Mouse (Mus musculus) neural tube, embryonic 11.5 days (tissue): ENCODE data around the gene Phkg2. TPM values are rescaled to one million over a fixed set of nuclear protein-coding genes. Genes with fewer than 3 reads are reported as not detected.
A peak's percentile ranks its signal among the peaks of the same experiment; 100 is the strongest.

Source experiments
- ATAC-seq: fragments of 200-750 bp; cut with Nextera tagmentation; 2 replicates; pipeline ENCODE4 v1.8.0; 2017; ENCODE audit warnings: moderate number of reproducible peaks, mild to moderate bottlenecking, moderate TSS enrichment, moderate library complexity; ENCODE audit not compliant: insufficient read depth, low FRiP score, low TSS enrichment
- DNase-seq: peaks from one replicate; pipeline ENCODE4 v3.0.0-alpha.2; 2015; ENCODE audit warnings: low spot score
- H3K27ac ChIP-seq: fragments of 300-500 bp; sonication (generic); 2 replicates; pipeline ENCODE4 v1.5.1; 2014; ENCODE audit warnings: low read depth, mild to moderate bottlenecking, low read length
- H3K27me3 ChIP-seq: fragments of 300-500 bp; sonication (generic); 2 replicates; pipeline ENCODE4 v1.6.1; 2014; ENCODE audit warnings: mild to moderate bottlenecking, low read length, mixed read lengths; ENCODE audit not compliant: control insufficient read depth, insufficient read depth
- H3K36me3 ChIP-seq: fragments of 300-500 bp; sonication (generic); 2 replicates; pipeline ENCODE4 v1.6.1; 2014; ENCODE audit warnings: mild to moderate bottlenecking, low read length, moderate library complexity, mixed read lengths; ENCODE audit not compliant: control insufficient read depth, insufficient read depth
- H3K4me1 ChIP-seq: fragments of 300-500 bp; sonication (generic); 2 replicates; pipeline ENCODE4 v1.6.1; 2014; ENCODE audit warnings: low read length, mixed read lengths; ENCODE audit not compliant: control insufficient read depth, insufficient read depth
- H3K4me2 ChIP-seq: fragments of 300-500 bp; sonication (generic); 2 replicates; pipeline ENCODE4 v1.6.1; 2014; ENCODE audit warnings: low read depth, mild to moderate bottlenecking, moderate library complexity
- H3K4me3 ChIP-seq: fragments of 300-500 bp; sonication (generic); 2 replicates; pipeline ENCODE4 v1.5.1; 2014; ENCODE audit warnings: low read depth, low read length
- H3K9ac ChIP-seq: fragments of 300-500 bp; sonication (generic); 2 replicates; pipeline ENCODE4 v1.6.1; 2014; ENCODE audit warnings: mild to moderate bottlenecking, low read length
- H3K9me3 ChIP-seq: fragments of 300-500 bp; sonication (generic); 2 replicates; pipeline ENCODE4 v1.6.1; 2016; ENCODE audit warnings: low read length; ENCODE audit not compliant: control insufficient read depth
- WGBS: fragments of 180-500 bp; shearing (Covaris S2); extraction: QIAGEN DNeasy Blood & Tissue Kit; methylation state at CpG from one replicate; pipeline ENCODE4 v1.1.7; 2014; 5-methylcytosine and 5-hydroxymethylcytosine counted together
- polyA plus RNA-seq: library from polyadenylated mRNA; unstranded; fragments of >200 nt; fragmentation: Nextera tagmentation; extraction: Ambion mirVana; gene quantifications from 2 replicates; pipeline ENCODE4 v1.2.1, GENCODE M21; 2014

Gene Phkg2
- polyA plus RNA-seq, 1 experiment from 2014 or later = 55.1 TPM

GRCm38 (mm10) chr7:127574115-127574514, 975 bp downstream of the Phkg2 start:
- no peaks in the 10 kb centered on the region for H3K27me3 ChIP-seq
- no peaks in the 10 kb centered on the region for H3K9me3 ChIP-seq
- no peak overlapping the region for H3K27ac ChIP-seq
- 31% methylated on average over 7 of the region's 7 CpGs for WGBS
- H3K36me3 ChIP-seq = peaks cover 9% of the 10 kb centered on the region
- DNase-seq (no peak), ATAC-seq (no peak)
- H3K9ac ChIP-seq = peak overlapping the region; percentile 76
- peaks cover 8% of the 10 kb centered on the region; the same call in 1 of the 2 replicates for H3K4me1 ChIP-seq
- peak overlapping the region; percentile 97 for H3K4me2 ChIP-seq
- peak overlapping the region; percentile 86 for H3K4me3 ChIP-seq

GRCm38 (mm10) chr7:127583260-127583659, 10.1 kb downstream of the Phkg2 start:
- ATAC-seq (no peak), DNase-seq (no peak)
- Histone ChIP-seq H3K36me3 (peaks cover 22% of the 10 kb centered on the region), H3K27me3 (no peaks in the 10 kb centered on the region), H3K9me3 (no peaks in the 10 kb centered on the region), H3K4me1 (peaks cover 6% of the 10 kb centered on the region), H3K27ac (no peak overlapping the region), H3K4me2 (no peak overlapping the region), H3K9ac (no peak overlapping the region), H3K4me3 (no peak overlapping the region)
- WGBS = 94% methylated on average over 6 of the region's 6 CpGs

- Histone ChIP-seq H3K27ac (no peak overlapping the region), H3K9ac (no peak overlapping the region), H3K4me3 (no peak overlapping the region), H3K4me1 (peaks cover 12% of the 10 kb centered on the region), H3K36me3 (peaks cover 17% of the 10 kb centered on the region), H3K27me3 (no peaks in the 10 kb centered on the region), H3K9me3 (no peaks in the 10 kb centered on the region), H3K4me2 (no peak overlapping the region)
- WGBS = 92% methylated on average over 7 of the region's 7 CpGs
- ATAC-seq (no peak), DNase-seq (no peak)
These were observed 11.9 kb downstream of the Phkg2 start for GRCm38 (mm10) chr7:127585031-127585430.

- H3K36me3 ChIP-seq = peaks cover 19% of the 10 kb centered on the region
- no peak overlapping the region for H3K27ac ChIP-seq
- ATAC-seq (no peak), DNase-seq (no peak)
- no peak overlapping the region for H3K4me2 ChIP-seq
- no peaks in the 10 kb centered on the region for H3K9me3 ChIP-seq
- H3K27me3 ChIP-seq = no peaks in the 10 kb centered on the region
- no peak overlapping the region for H3K4me3 ChIP-seq
- 96% methylated on average over 6 of the region's 6 CpGs for WGBS
- peaks cover 12% of the 10 kb centered on the region for H3K4me1 ChIP-seq
- H3K9ac ChIP-seq = no peak overlapping the region
These were observed 13.0 kb downstream of the Phkg2 start for GRCm38 (mm10) chr7:127586149-127586548.

GRCm38 (mm10) chr7:127587196-127587595, 14.1 kb downstream of the Phkg2 start:
- WGBS = 75% methylated on average over 5 of the region's 5 CpGs
- Histone ChIP-seq H3K4me1 (peaks cover 12% of the 10 kb centered on the region), H3K9me3 (no peaks in the 10 kb centered on the region), H3K4me2 (peak overlapping the region; percentile 77), H3K9ac (peak overlapping the region; percentile 50; the same call in 1 of the 2 replicates), H3K27ac (no peak overlapping the region), H3K36me3 (peaks cover 21% of the 10 kb centered on the region), H3K27me3 (no peaks in the 10 kb centered on the region), H3K4me3 (peak overlapping the region; percentile 90)
- no peak for ATAC-seq
- no peak for DNase-seq

GRCm38 (mm10) chr7:127588011-127588871, 15.1 kb downstream of the Phkg2 start, which contains the start of the genes Ccdc189 and Rnf40:
Gene Ccdc189 (minus strand): TSS chr7:127588595.
Gene Rnf40 (plus strand): TSS chr7:127588767.
- peak; percentile 96 for DNase-seq
- Histone ChIP-seq H3K27me3 (no peaks in the 10 kb centered on the region), H3K4me2 (peak within 1 kb of the TSS; percentile 83), H3K36me3 (peaks cover 18% of the 10 kb centered on the region), H3K4me1 (peaks cover 12% of the 10 kb centered on the region), H3K9me3 (no peaks in the 10 kb centered on the region), H3K4me3 (peak within 1 kb of the TSS; percentile 90), H3K9ac (peak within 1 kb of the TSS; percentile 69), H3K27ac (0 out of 2 replicates have a peak within 1 kb of the TSS, but pooled peaks have one; percentile 34)
- ATAC-seq = peak; percentile 98
- under 1% methylated on average over 50 of the region's 50 CpGs for WGBS

GRCm38 (mm10) chr7:127588901-127589300, 15.8 kb downstream of the Phkg2 start:
- Histone ChIP-seq H3K27me3 (no peaks in the 10 kb centered on the region), H3K9me3 (no peaks in the 10 kb centered on the region), H3K27ac (no peak overlapping the region), H3K4me3 (peak overlapping the region; percentile 90), H3K9ac (peak overlapping the region; percentile 69), H3K4me1 (peaks cover 12% of the 10 kb centered on the region), H3K4me2 (peak overlapping the region; percentile 83), H3K36me3 (peaks cover 20% of the 10 kb centered on the region)
- 8% methylated on average over 29 of the region's 29 CpGs for WGBS
- no peak for DNase-seq
- ATAC-seq = no peak

GRCm38 (mm10) chr7:127589637-127590036, 16.5 kb downstream of the Phkg2 start:
- H3K27me3 ChIP-seq = no peaks in the 10 kb centered on the region
- peak overlapping the region; percentile 90 for H3K4me3 ChIP-seq
- peak overlapping the region; percentile 83 for H3K4me2 ChIP-seq
- peaks cover 12% of the 10 kb centered on the region for H3K4me1 ChIP-seq
- no peak overlapping the region for H3K9ac ChIP-seq
- no peak overlapping the region for H3K27ac ChIP-seq
- no peaks in the 10 kb centered on the region for H3K9me3 ChIP-seq
- peaks cover 24% of the 10 kb centered on the region for H3K36me3 ChIP-seq
- WGBS = 91% methylated on average over 9 of the region's 9 CpGs
- DNase-seq (no peak), ATAC-seq (no peak)

- Histone ChIP-seq H3K4me1 (peaks cover 12% of the 10 kb centered on the region), H3K27me3 (no peaks in the 10 kb centered on the region), H3K4me3 (no peak overlapping the region), H3K27ac (no peak overlapping the region), H3K36me3 (peaks cover 34% of the 10 kb centered on the region), H3K4me2 (no peak overlapping the region), H3K9me3 (no peaks in the 10 kb centered on the region), H3K9ac (no peak overlapping the region)
- WGBS = 94% methylated on average over 10 of the region's 10 CpGs
- no peak for DNase-seq
- no peak for ATAC-seq
These were observed 18.0 kb downstream of the Phkg2 start for GRCm38 (mm10) chr7:127591108-127591507.
